Mouse (Mus musculus) lung, adult 2 months (tissue): ENCODE results near the gene Gm42674.

Experiments used
- CTCF ChIP-seq: fragments of 200-500 bp; IDR thresholded peaks from 2 replicates; pipeline ENCODE4 v1.5.1; 2011; ENCODE audit warnings: mild to moderate bottlenecking, low read length, control low read depth; ENCODE audit not compliant: insufficient read depth
- POLR2A ChIP-seq: fragments of 200-500 bp; IDR thresholded peaks from 2 replicates; pipeline ENCODE4 v1.6.1; 2011; ENCODE audit warnings: low read depth, mild to moderate bottlenecking, control low read depth, low read length, borderline replicate concordance; ENCODE audit errors: extremely low read depth

- TF ChIP-seq POLR2A (no peak), CTCF (no peak)
These were observed 25.2 kb upstream of the Gm42674 start for GRCm38 (mm10) chr3:90576351-90577001.
